In genomic region chr1:39368267-39368841, GRCm38 (mm10) we compare ENCODE assay signal across 8 mouse cellular contexts. TPM values are rescaled to one million over a fixed set of nuclear protein-coding genes. Genes with fewer than 3 reads are reported as not detected.
DNase-seq lines count a peak whose midpoint lies in the region; ATAC-seq and TF ChIP-seq lines count a peak whose summit lies in the region.

No protein-coding gene starts in this region.

- POLR2A ChIA-PET in Patski (lab: Charles Lee) = interaction anchor here (0.9 kb wide), 1 partner anchor 110 kb away, joined by 3 read pairs; the partner anchor contains the start of gene Tbc1d8

- H3K4me1 ChIP-seq in forebrain, embryonic 16.5 days (replicated peaks; ENCODE audit: control insufficient read depth, insufficient read depth, low read length) = peaks cover 17% of the 10 kb centered on the region
- H3K4me1 ChIP-seq in limb, embryonic 11.5 days (ENCODE audit: control insufficient read depth, insufficient read depth, low read length) = peaks cover 4% of the 10 kb centered on the region; the same call in 1 of the 2 replicates

- under 1% methylated on average over 34 of the region's 34 CpGs for WGBS in forebrain, embryonic 16.5 days
- under 1% methylated on average over 34 of the region's 34 CpGs for WGBS in limb, embryonic 11.5 days

- in situ Hi-C loops in Patski (cut with MboI; ENCODE audit: low pct_unique_long_range_greater_than_20kb) = no loop called here

- H3K36me3 ChIP-seq in forebrain, embryonic 16.5 days (ENCODE audit: control insufficient read depth, insufficient read depth) = peaks cover 18% of the 10 kb centered on the region
- H3K36me3 ChIP-seq in limb, embryonic 11.5 days (ENCODE audit: control insufficient read depth, insufficient read depth, low read length) = peaks cover 24% of the 10 kb centered on the region

- ATAC-seq in Patski = peak; percentile 24
- peak; percentile 29 for ATAC-seq in forebrain, embryonic 16.5 days
- ATAC-seq in limb, embryonic 11.5 days (ENCODE audit: insufficient number of reproducible peaks, low FRiP score, low TSS enrichment, low read depth) = peak; percentile 15; the same call in 1 of the 2 replicates

- intact Hi-C loops in left cerebral cortex, postnatal 4 days (cut with DNase I) = no loop called here

- no peaks in the 10 kb centered on the region for H3K9me3 ChIP-seq in forebrain, embryonic 16.5 days (ENCODE audit: control insufficient read depth, low read length)
- H3K9me3 ChIP-seq in limb, embryonic 11.5 days (ENCODE audit: control insufficient read depth, low read length) = no peaks in the 10 kb centered on the region

- CTCF ChIA-PET in Patski (lab: Charles Lee) = no interaction called here

- peak overlapping the region; percentile 70 for H3K4me3 ChIP-seq in forebrain, embryonic 16.5 days (replicated peaks; ENCODE audit: low read length)
- peak overlapping the region; percentile 80 for H3K4me3 ChIP-seq in limb, embryonic 11.5 days (ENCODE audit: low read depth, low read length)

- H3K27ac ChIP-seq in forebrain, embryonic 16.5 days (ENCODE audit: low read length) = peak overlapping the region; percentile 84
- H3K27ac ChIP-seq in limb, embryonic 11.5 days (replicated peaks; ENCODE audit: low read depth, low read length) = peak overlapping the region; percentile 53

- TF ChIP-seq CTCF in Patski (IDR thresholded peaks at IDR 0.05) = no peak

- no peaks in the 10 kb centered on the region for H3K27me3 ChIP-seq in Patski
- H3K27me3 ChIP-seq in forebrain, embryonic 16.5 days (replicated peaks; ENCODE audit: control insufficient read depth, insufficient read depth, low read length) = no peaks in the 10 kb centered on the region
- H3K27me3 ChIP-seq in limb, embryonic 11.5 days (ENCODE audit: control insufficient read depth, insufficient read depth, low read length) = no peaks in the 10 kb centered on the region

- DNase-seq in left cerebral cortex, postnatal 4 days = peak; percentile 21
- no peak for DNase-seq in left cerebral cortex, adult 9 months (ENCODE audit: low spot score in 2 of 2)
- DNase-seq in Patski (ENCODE audit: low read depth, low spot score) = no peak
- peak; percentile 49 for DNase-seq in limb, embryonic 11.5 days (ENCODE audit: low spot score)
- peak; percentile 57 for DNase-seq in neural tube, embryonic 10.5 days (ENCODE audit: extremely low spot score, low spot score)
- no peak for DNase-seq in layer of hippocampus, postnatal 36 days
- no peak for DNase-seq in cerebellum, adult 11 months

- H3K4me2 ChIP-seq in forebrain, embryonic 16.5 days (ENCODE audit: low read length) = peak overlapping the region; percentile 90
- H3K4me2 ChIP-seq in limb, embryonic 11.5 days (ENCODE audit: low read depth, severe bottlenecking) = peak overlapping the region; percentile 86

- H3K9ac ChIP-seq in forebrain, embryonic 16.5 days (replicated peaks; ENCODE audit: low read depth, low read length) = peak overlapping the region; percentile 77
- H3K9ac ChIP-seq in limb, embryonic 11.5 days (ENCODE audit: low read length) = peak overlapping the region; percentile 92

RNA-seq across cellular contexts. Expression of gene Rpl31, which starts 0.7 kb away (rescaled TPM):
- 100 to 1,000 TPM; 682 to 756 TPM for total RNA-seq in left cerebral cortex, postnatal 4 days (2021)
- polyA plus RNA-seq in Patski (2021) = 452 TPM
- polyA plus RNA-seq in forebrain, embryonic 16.5 days (2015; fragmentation: Nextera tagmentation; extraction: Ambion mirVana) = 288 and 293 TPM in 2 replicates
- 585 and 598 TPM in 2 replicates for polyA plus RNA-seq in limb, embryonic 11.5 days (2014; fragmentation: Nextera tagmentation; extraction: Ambion mirVana)
- total RNA-seq in layer of hippocampus, postnatal 36 days (2021) = 100 to 1,000 TPM; 429 to 541 TPM

Comparison
In these comparisons a context has a peak if more than half of its experiments do, and no peak if none do; other contexts are left out.
1. DNase-seq: peak in left cerebral cortex, postnatal 4 days (single experiment), limb, embryonic 11.5 days (single experiment) and neural tube, embryonic 10.5 days (single experiment); none in left cerebral cortex, adult 9 months (0 of 2), Patski (single experiment), layer of hippocampus, postnatal 36 days (0 of 2) and cerebellum, adult 11 months (single experiment).
2. Peak in every context shown above with its lines, with median percentiles within 50 percentile points of each other: ATAC-seq.